Mouse (Mus musculus) limb, embryonic 15.5 days (tissue): ENCODE results near the gene Cd300a. TPM values are rescaled to one million over a fixed set of nuclear protein-coding genes. Genes with fewer than 3 reads are reported as not detected.

Experiments
- ATAC-seq: fragments of 200-750 bp; cut with Nextera tagmentation; 2 replicates; pipeline ENCODE4 v1.8.0; 2017; ENCODE audit warnings: low read depth, moderate TSS enrichment; ENCODE audit not compliant: insufficient number of reproducible peaks, low FRiP score, low TSS enrichment
- H3K27ac ChIP-seq: fragments of 300-500 bp; sonication (generic); 2 replicates; pipeline ENCODE4 v1.5.1; 2015; ENCODE audit warnings: moderate library complexity, mild to moderate bottlenecking, inconsistent platforms
- H3K27me3 ChIP-seq: fragments of 300-500 bp; sonication (generic); 2 replicates; pipeline ENCODE4 v1.6.1; 2015; ENCODE audit warnings: inconsistent platforms
- H3K36me3 ChIP-seq: fragments of 300-500 bp; sonication (generic); 2 replicates; pipeline ENCODE4 v1.6.1; 2015; ENCODE audit warnings: inconsistent platforms
- H3K4me1 ChIP-seq: fragments of 300-500 bp; sonication (generic); 2 replicates; pipeline ENCODE4 v1.6.1; 2015; ENCODE audit warnings: inconsistent platforms
- H3K4me2 ChIP-seq: fragments of 300-500 bp; sonication (generic); 2 replicates; pipeline ENCODE4 v1.6.1; 2015; ENCODE audit warnings: mild to moderate bottlenecking, inconsistent platforms
- H3K4me3 ChIP-seq: fragments of 300-500 bp; sonication (generic); 2 replicates; pipeline ENCODE4 v1.5.1; 2015; ENCODE audit warnings: mild to moderate bottlenecking, inconsistent platforms
- H3K9ac ChIP-seq: fragments of 300-500 bp; sonication (generic); 2 replicates; pipeline ENCODE4 v1.6.1; 2015; ENCODE audit warnings: inconsistent platforms
- H3K9me3 ChIP-seq: fragments of 300-500 bp; sonication (generic); 2 replicates; pipeline ENCODE4 v1.6.1; 2016; ENCODE audit warnings: inconsistent platforms
- WGBS: fragments of 180-500 bp; shearing (Covaris S2); methylation state at CpG from one replicate; pipeline ENCODE4 v1.1.7; 2015; 5-methylcytosine and 5-hydroxymethylcytosine counted together
- polyA plus RNA-seq: library from polyadenylated mRNA; unstranded; fragments of >200 nt; fragmentation: Nextera tagmentation; extraction: Ambion mirVana; gene quantifications from 2 replicates; pipeline ENCODE4 v1.2.1, GENCODE M21; 2015

Cd300a gene
- polyA plus RNA-seq, 1 experiment from 2014 or later = 2.9 TPM

DNA sequence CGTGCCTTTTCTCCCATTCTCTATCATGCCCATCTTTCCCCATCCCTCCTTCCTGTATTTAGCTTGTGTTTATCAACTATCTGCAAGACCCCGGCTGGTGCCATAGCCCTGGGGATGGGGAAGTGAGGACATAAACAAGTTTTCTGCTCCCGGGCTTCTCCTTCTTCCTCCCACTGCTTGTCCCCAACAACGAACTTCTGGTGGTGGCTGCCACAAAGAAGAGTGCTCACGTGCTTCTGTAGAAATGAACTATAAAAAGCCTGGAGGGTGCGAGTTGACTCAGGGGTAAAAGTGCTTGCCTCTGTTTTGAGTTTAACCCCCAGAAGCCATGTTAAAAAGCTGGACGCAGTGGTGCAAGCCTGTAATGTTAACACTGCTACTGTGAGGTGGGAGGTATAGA, 25.1 kb downstream of the Cd300a start:
- no peak for ATAC-seq

DNA sequence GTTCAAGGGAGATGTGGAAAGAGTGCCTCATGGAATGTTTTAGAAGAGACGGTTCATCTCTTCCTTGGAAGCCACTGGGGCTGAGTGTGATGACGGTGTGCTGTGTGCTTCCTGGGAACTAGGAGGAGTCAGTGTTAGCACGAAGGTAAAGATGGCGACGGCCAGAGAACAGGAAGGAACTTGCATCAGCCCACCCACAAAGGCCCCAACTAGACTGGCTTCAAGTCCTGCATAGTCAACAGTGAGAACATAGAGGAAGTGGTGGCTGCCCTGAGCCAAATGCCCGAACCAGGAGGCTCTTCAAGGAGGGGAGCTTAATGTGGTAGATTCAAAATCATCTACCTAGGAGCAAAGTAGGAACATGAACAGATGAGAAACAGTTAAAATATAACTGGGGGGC, 27.3 kb downstream of the Cd300a start:
- no peak overlapping the region for H3K4me3 ChIP-seq
- H3K36me3 ChIP-seq = no peaks in the 10 kb centered on the region
- H3K27ac ChIP-seq = no peak overlapping the region
- H3K9ac ChIP-seq = no peak overlapping the region
- 83% methylated on average over 6 of the region's 6 CpGs for WGBS
- no peaks in the 10 kb centered on the region for H3K9me3 ChIP-seq
- ATAC-seq = no peak
- H3K27me3 ChIP-seq = peaks cover 11% of the 10 kb centered on the region; the same call in 1 of the 2 replicates
- H3K4me1 ChIP-seq = no peaks in the 10 kb centered on the region
- H3K4me2 ChIP-seq = no peak overlapping the region

More for the DNA sequence above, 25.1 kb downstream of the Cd300a start:
- Histone ChIP-seq H3K4me3 (no peak overlapping the region), H3K27me3 (peaks cover 11% of the 10 kb centered on the region; the same call in 1 of the 2 replicates), H3K4me2 (no peak overlapping the region), H3K27ac (no peak overlapping the region), H3K9ac (no peak overlapping the region), H3K9me3 (no peaks in the 10 kb centered on the region), H3K4me1 (no peaks in the 10 kb centered on the region), H3K36me3 (no peaks in the 10 kb centered on the region)
- 21% methylated on average over 7 of the region's 7 CpGs for WGBS

DNA sequence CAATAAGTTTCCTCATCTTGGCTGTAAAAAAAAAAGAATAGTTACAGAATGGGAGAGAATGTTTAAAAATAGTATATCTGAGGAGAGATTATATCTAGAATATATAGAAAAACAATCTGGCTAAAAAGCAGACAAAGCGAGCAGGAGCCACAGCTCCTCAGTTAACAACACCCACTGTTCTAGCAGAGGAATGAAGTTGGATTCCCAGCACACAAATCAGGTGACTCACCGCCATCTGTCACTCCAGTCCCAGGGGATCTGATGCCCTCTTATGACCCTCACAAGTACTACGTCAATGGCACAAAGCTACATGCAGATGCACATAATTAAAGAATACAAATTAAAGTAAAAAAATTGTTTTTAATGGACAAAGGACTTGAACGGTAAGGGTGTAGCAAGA, 32.6 kb downstream of the Cd300a start:
- no peak overlapping the region for H3K27ac ChIP-seq
- H3K9ac ChIP-seq = no peak overlapping the region
- ATAC-seq = no peak
- no peak overlapping the region for H3K4me3 ChIP-seq
- 75% methylated on average over 4 of the region's 4 CpGs for WGBS
- no peaks in the 10 kb centered on the region for H3K4me1 ChIP-seq
- H3K4me2 ChIP-seq = no peak overlapping the region
- H3K27me3 ChIP-seq = no peaks in the 10 kb centered on the region
- no peaks in the 10 kb centered on the region for H3K36me3 ChIP-seq
- H3K9me3 ChIP-seq = no peaks in the 10 kb centered on the region

DNA sequence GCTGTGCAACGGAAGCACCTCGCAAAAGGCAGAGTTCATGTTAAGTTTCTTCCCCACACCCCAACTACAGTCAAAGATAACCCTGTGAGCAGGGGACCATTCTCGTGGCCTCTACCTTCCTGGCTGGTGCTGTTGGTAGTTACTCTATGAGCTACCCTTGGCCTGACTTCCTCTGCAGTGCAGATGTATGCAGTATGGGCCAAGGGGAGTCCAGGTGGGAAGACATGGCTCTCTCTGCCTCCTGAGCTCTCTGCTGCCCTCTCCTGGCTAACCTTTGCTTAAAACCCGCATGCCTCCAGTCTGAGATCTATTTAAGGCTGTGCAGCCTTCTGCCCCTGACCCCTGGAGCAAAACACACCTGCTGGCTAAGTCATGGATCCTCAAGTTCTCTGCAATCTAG, 34.1 kb downstream of the Cd300a start:
- no peak for ATAC-seq
- Histone ChIP-seq H3K27ac (no peak overlapping the region), H3K4me2 (no peak overlapping the region), H3K36me3 (no peaks in the 10 kb centered on the region), H3K27me3 (no peaks in the 10 kb centered on the region), H3K9ac (no peak overlapping the region), H3K4me3 (no peak overlapping the region), H3K9me3 (no peaks in the 10 kb centered on the region), H3K4me1 (no peaks in the 10 kb centered on the region)
- WGBS = 76% methylated on average over 4 of the region's 4 CpGs

- WGBS = 72% methylated on average over 2 of the region's 2 CpGs
- no peak overlapping the region for H3K4me3 ChIP-seq
Measured at GRCm38 (mm10) chr11:114929581-114929980, 39.7 kb downstream of the Cd300a start.

GRCm38 (mm10) chr11:114931041-114931440, 41.2 kb downstream of the Cd300a start:
- WGBS = 75% methylated on average over 5 of the region's 5 CpGs
- Histone ChIP-seq H3K9me3 (no peaks in the 10 kb centered on the region), H3K4me3 (no peak overlapping the region), H3K4me2 (no peak overlapping the region), H3K4me1 (no peaks in the 10 kb centered on the region), H3K9ac (no peak overlapping the region), H3K27ac (no peak overlapping the region), H3K27me3 (no peaks in the 10 kb centered on the region; the same call in 1 of the 2 replicates), H3K36me3 (no peaks in the 10 kb centered on the region)
- ATAC-seq = no peak

More at GRCm38 (mm10) chr11:114929581-114929980, 39.7 kb downstream of the Cd300a start:
- Histone ChIP-seq H3K27me3 (no peaks in the 10 kb centered on the region), H3K4me2 (no peak overlapping the region), H3K9me3 (no peaks in the 10 kb centered on the region), H3K9ac (no peak overlapping the region), H3K4me1 (no peaks in the 10 kb centered on the region), H3K36me3 (no peaks in the 10 kb centered on the region), H3K27ac (no peak overlapping the region)
- ATAC-seq = no peak

- no peak for ATAC-seq
- Histone ChIP-seq H3K36me3 (no peaks in the 10 kb centered on the region), H3K4me2 (no peak overlapping the region), H3K9me3 (no peaks in the 10 kb centered on the region), H3K4me3 (no peak overlapping the region), H3K27ac (no peak overlapping the region), H3K4me1 (no peaks in the 10 kb centered on the region), H3K27me3 (no peaks in the 10 kb centered on the region; the same call in 1 of the 2 replicates), H3K9ac (no peak overlapping the region)
- WGBS = 65% methylated on average over 4 of the region's 4 CpGs
Measured at GRCm38 (mm10) chr11:114933591-114933990, 43.8 kb downstream of the Cd300a start.

GRCm38 (mm10) chr11:114934144-114934543, 44.3 kb downstream of the Cd300a start, which contains the start of gene Cd300lb:
Gene Cd300lb, minus strand, starts transcription at chr11:114934386.
- no peak within 1 kb of the TSS for H3K4me3 ChIP-seq

More at GRCm38 (mm10) chr11:114934144-114934543, 44.3 kb downstream of the Cd300a start, which contains the start of gene Cd300lb:
- Histone ChIP-seq H3K4me1 (no peaks in the 10 kb centered on the region), H3K27ac (no peak within 1 kb of the TSS), H3K36me3 (no peaks in the 10 kb centered on the region), H3K4me2 (no peak within 1 kb of the TSS), H3K9ac (no peak within 1 kb of the TSS), H3K27me3 (no peaks in the 10 kb centered on the region; the same call in 1 of the 2 replicates), H3K9me3 (no peaks in the 10 kb centered on the region)
- WGBS = 46% methylated on average over 6 of the region's 6 CpGs
- ATAC-seq = no peak

Other genes with a start within 250 kb of the Cd300a start
- 866 and 1,120 TPM in 2 replicates for gene Rpl38, start 221.5 kb upstream of the Cd300a start, polyA plus RNA-seq
- 22.4 and 29.7 TPM in 2 replicates for gene Ttyh2, start 214.6 kb upstream of the Cd300a start, polyA plus RNA-seq
- 1.1 and 1.3 TPM in 2 replicates for gene Dnaic2, start 162.6 kb upstream of the Cd300a start, polyA plus RNA-seq
- 0.15 and 0.17 TPM in 2 replicates for gene Kif19a, start 124.7 kb upstream of the Cd300a start, polyA plus RNA-seq
- gene Btbd17, start 94.1 kb upstream of the Cd300a start, polyA plus RNA-seq = 0.86 and 1.7 TPM in 2 replicates
- not detected in 2 replicates for gene Gpr142, start 91.1 kb upstream of the Cd300a start, polyA plus RNA-seq
- gene Gprc5c, start 38.9 kb upstream of the Cd300a start, polyA plus RNA-seq = 38.6 and 41.0 TPM in 2 replicates
- gene Cd300lb, start 44.3 kb downstream of the Cd300a start, polyA plus RNA-seq = 0.46 and 1.2 TPM in 2 replicates
- not detected in 2 replicates for gene Cd300c, start 79.1 kb downstream of the Cd300a start, polyA plus RNA-seq
- gene Cd300ld, start 99.9 kb downstream of the Cd300a start, polyA plus RNA-seq = 0.15 and 0.38 TPM in 2 replicates
- gene Cd300c2, start 111.8 kb downstream of the Cd300a start, polyA plus RNA-seq = 2.8 and 3.0 TPM in 2 replicates
- not detected in 2 replicates for gene Cd300ld2, start 126.2 kb downstream of the Cd300a start, polyA plus RNA-seq
- not detected in 2 replicates for gene Cd300ld4, start 137.0 kb downstream of the Cd300a start, polyA plus RNA-seq
- gene Cd300ld5, start 147.7 kb downstream of the Cd300a start, polyA plus RNA-seq = not detected in 2 replicates
- gene Cd300ld3, start 158.4 kb downstream of the Cd300a start, polyA plus RNA-seq = not detected in 2 replicates
- 0.09 TPM in 1 of 2 replicates, not detected in the other for gene Cd300e, start 172.1 kb downstream of the Cd300a start, polyA plus RNA-seq
- 2.1 and 2.5 TPM in 2 replicates for gene Rab37, start 201.4 kb downstream of the Cd300a start, polyA plus RNA-seq
- 0.46 and 0.65 TPM in 2 replicates for gene Cd300lf, start 244.0 kb downstream of the Cd300a start, polyA plus RNA-seq